In genomic region chr17:43629496-43630426, GRCm38 (mm10) we compare ENCODE assay signal across 8 mouse cellular contexts. TPM values are rescaled to one million over a fixed set of nuclear protein-coding genes. Genes with fewer than 3 reads are reported as not detected.
A peak's percentile ranks its signal among the peaks of the same experiment; 100 is the strongest.
DNase-seq lines count a peak whose midpoint lies in the region; ATAC-seq lines count a peak whose summit lies in the region.

Tdrd6 (minus strand) TSS chr17:43630299.

- peak; percentile 5 for DNase-seq in adrenal gland, postnatal 25 days
- no peak for DNase-seq in adrenal gland, postnatal 4 days (ENCODE audit: low spot score in 2 of 2)
- no peak for DNase-seq in lung, postnatal 36 days
- DNase-seq in retina, postnatal 1 day: peak; percentile 48
- no peak for DNase-seq in natural killer cell, adult 2 months (ENCODE audit: low spot score in 2 of 2)

- peak within 1 kb of the TSS; percentile 35 for H3K4me3 ChIP-seq in lung, embryonic 15.5 days
- H3K4me3 ChIP-seq in forebrain, embryonic 15.5 days: peak within 1 kb of the TSS; percentile 45
- peak within 1 kb of the TSS; percentile 48 for H3K4me3 ChIP-seq in limb, embryonic 13.5 days

- peak; percentile 49 for ATAC-seq in lung, embryonic 15.5 days (ENCODE audit: borderline replicate concordance, extremely low read depth, low FRiP score, low TSS enrichment)
- peak; percentile 74 for ATAC-seq in forebrain, embryonic 15.5 days (replicated peaks)
- ATAC-seq in limb, embryonic 13.5 days (ENCODE audit: low FRiP score, low read depth): peak; percentile 54

- H3K9ac ChIP-seq in lung, embryonic 15.5 days: 0 out of 2 replicates have a peak within 1 kb of the TSS, but pooled peaks have one; percentile 20
- H3K9ac ChIP-seq in forebrain, embryonic 15.5 days (replicated peaks): peak within 1 kb of the TSS; percentile 46
- H3K9ac ChIP-seq in limb, embryonic 13.5 days: peak within 1 kb of the TSS; percentile 60

- peak within 1 kb of the TSS; percentile 66 for H3K4me2 ChIP-seq in lung, embryonic 15.5 days
- peak within 1 kb of the TSS; percentile 73 for H3K4me2 ChIP-seq in forebrain, embryonic 15.5 days (replicated peaks)
- peak within 1 kb of the TSS; percentile 88 for H3K4me2 ChIP-seq in limb, embryonic 13.5 days (replicated peaks)

- no peaks in the 10 kb centered on the region for H3K9me3 ChIP-seq in lung, embryonic 15.5 days
- no peaks in the 10 kb centered on the region; the same call in 1 of the 2 replicates for H3K9me3 ChIP-seq in forebrain, embryonic 15.5 days
- peaks cover 3% of the 10 kb centered on the region; the same call in 1 of the 2 replicates for H3K9me3 ChIP-seq in limb, embryonic 13.5 days

- H3K27ac ChIP-seq in lung, embryonic 15.5 days: no peak within 1 kb of the TSS
- H3K27ac ChIP-seq in forebrain, embryonic 15.5 days (replicated peaks): no peak within 1 kb of the TSS
- H3K27ac ChIP-seq in limb, embryonic 13.5 days: no peak within 1 kb of the TSS

- H3K27me3 ChIP-seq in lung, embryonic 15.5 days: peaks cover 45% of the 10 kb centered on the region
- peaks cover 22% of the 10 kb centered on the region; the same call in 1 of the 2 replicates for H3K27me3 ChIP-seq in forebrain, embryonic 15.5 days
- H3K27me3 ChIP-seq in limb, embryonic 13.5 days: peaks cover 54% of the 10 kb centered on the region

- WGBS in lung, embryonic 15.5 days: 3% methylated on average over 81 of the region's 83 CpGs
- 3% methylated on average over 81 of the region's 83 CpGs for WGBS in forebrain, embryonic 15.5 days
- 4% methylated on average over 83 of the region's 83 CpGs for WGBS in limb, embryonic 13.5 days

- H3K36me3 ChIP-seq in lung, embryonic 15.5 days: no peaks in the 10 kb centered on the region
- H3K36me3 ChIP-seq in forebrain, embryonic 15.5 days: no peaks in the 10 kb centered on the region
- H3K36me3 ChIP-seq in limb, embryonic 13.5 days: no peaks in the 10 kb centered on the region

- peaks cover 14% of the 10 kb centered on the region for H3K4me1 ChIP-seq in lung, embryonic 15.5 days
- peaks cover 14% of the 10 kb centered on the region for H3K4me1 ChIP-seq in forebrain, embryonic 15.5 days
- H3K4me1 ChIP-seq in limb, embryonic 13.5 days: peaks cover 16% of the 10 kb centered on the region

RNA-seq across cellular contexts. Expression of gene Tdrd6, which starts in this region (rescaled TPM):
- not detected in 2 replicates for total RNA-seq in adrenal gland, postnatal 25 days (2021)
- under 1 TPM; 0.06 to 0.11 TPM for total RNA-seq in adrenal gland, postnatal 4 days (2021)
- polyA plus RNA-seq in lung, embryonic 15.5 days (2015; fragmentation: Nextera tagmentation; extraction: Ambion mirVana): not detected in 2 replicates
- 0.34 and 0.52 TPM in 2 replicates for polyA plus RNA-seq in forebrain, embryonic 15.5 days (2015; fragmentation: Nextera tagmentation; extraction: Ambion mirVana)
- polyA plus RNA-seq in limb, embryonic 13.5 days (2015; fragmentation: Nextera tagmentation; extraction: Ambion mirVana): 0.03 TPM in 1 of 2 replicates, not detected in the other

Comparison
In these comparisons a context has a peak if more than half of its experiments do, and no peak if none do; other contexts are left out.
1. Peak in DNase-seq in adrenal gland, postnatal 25 days; RNA of the gene not detected or under 1 TPM.
2. Peak in ATAC-seq, H3K4me3 ChIP-seq, H3K9ac ChIP-seq and H3K4me2 ChIP-seq in lung, embryonic 15.5 days; RNA of the gene not detected or under 1 TPM.
3. Peak in ATAC-seq, H3K4me3 ChIP-seq, H3K9ac ChIP-seq and H3K4me2 ChIP-seq in forebrain, embryonic 15.5 days; RNA of the gene not detected or under 1 TPM.
4. Peak in ATAC-seq, H3K4me3 ChIP-seq, H3K9ac ChIP-seq and H3K4me2 ChIP-seq in limb, embryonic 13.5 days; RNA of the gene not detected or under 1 TPM.